Mouse (Mus musculus): ENCODE measurements at regions not wholly inside any gene's neighbourhood (a gene's known extent, or its start where the extent isn't known, plus 50 kb on each side); places are given as distances from the start of the nearest gene placed in this dataset.

DNA sequence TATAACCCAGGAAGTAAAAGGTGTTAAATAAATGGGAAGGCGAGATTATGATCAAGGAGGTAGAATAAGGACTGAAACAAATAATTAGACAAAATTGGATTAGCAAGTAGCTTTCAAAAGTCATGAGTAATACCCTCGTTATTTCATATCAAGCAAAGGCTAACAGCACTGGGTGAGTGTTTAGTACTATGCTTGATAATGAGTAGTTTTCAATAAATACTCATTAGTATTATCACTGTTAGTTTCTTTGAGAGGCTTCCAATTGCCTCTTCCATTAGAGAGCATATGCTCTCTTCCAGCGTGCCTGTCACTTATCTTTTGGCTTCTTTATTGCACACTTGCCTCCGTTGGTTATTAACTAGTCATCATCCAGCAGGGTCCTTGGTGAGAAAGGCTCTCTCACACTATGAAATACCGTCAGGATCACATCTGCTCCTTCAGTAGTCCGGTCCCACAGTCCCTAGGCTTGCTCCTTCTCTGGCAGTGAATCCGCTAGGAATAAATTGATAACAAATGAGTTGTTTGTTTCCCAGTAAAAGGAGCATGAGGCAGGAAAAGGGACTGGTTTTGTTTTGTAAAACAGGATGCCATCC is 132.3 kb upstream of the A1bg start:
- no peak overlapping the region for H3K27ac ChIP-seq (replicated peaks; ENCODE audit: low read depth, low read length)
- H3K4me1 ChIP-seq (ENCODE audit: control insufficient read depth, insufficient read depth, low read length) = no peaks in the 10 kb centered on the region
- no peak for TF ChIP-seq POLR2A (IDR thresholded peaks at IDR 0.05; ENCODE audit: borderline replicate concordance, extremely low read depth, insufficient read depth, insufficient read length)
- no peaks in the 10 kb centered on the region for H3K27me3 ChIP-seq (ENCODE audit: control insufficient read depth, insufficient read depth, low read length)
- H3K4me2 ChIP-seq (replicated peaks; ENCODE audit: low read depth, low read length, severe bottlenecking) = no peak overlapping the region
- H3K4me3 ChIP-seq (replicated peaks; ENCODE audit: low read length) = no peak overlapping the region
- DNase-seq (ENCODE audit: low spot score) (no peak), ATAC-seq (ENCODE audit: low FRiP score, low read depth) (no peak)
- no peaks in the 10 kb centered on the region for H3K36me3 ChIP-seq (ENCODE audit: control insufficient read depth, insufficient read depth, low read length)
- no peaks in the 10 kb centered on the region for H3K9me3 ChIP-seq (ENCODE audit: control insufficient read depth, low read length)
- no peak overlapping the region for H3K9ac ChIP-seq (ENCODE audit: low read depth, low read length, severe bottlenecking)
- WGBS = 55% methylated on average over 7 of the region's 7 CpGs

DNA sequence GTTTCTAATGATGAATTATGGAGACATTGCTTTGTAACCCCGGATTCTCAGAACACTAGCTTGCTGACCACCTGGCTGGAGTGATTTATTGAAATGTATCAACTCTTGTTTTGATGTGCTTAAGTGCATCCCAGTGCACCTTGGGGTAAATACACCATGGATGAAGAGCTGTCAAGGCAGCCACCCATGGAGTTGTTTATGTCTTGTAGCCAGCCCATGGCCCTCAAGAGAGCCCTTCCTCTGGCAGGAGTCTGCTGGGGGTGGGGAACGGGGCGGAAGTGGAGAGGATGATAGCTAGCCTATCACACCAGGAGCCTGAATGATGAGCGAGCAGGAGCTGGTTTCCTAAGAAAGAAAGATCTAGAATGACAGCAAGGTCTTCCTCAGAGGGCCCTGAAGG is 128.6 kb upstream of the A1bg start:
- Histone ChIP-seq H3K36me3 (ENCODE audit: control insufficient read depth, insufficient read depth, low read length) (no peaks in the 10 kb centered on the region), H3K4me2 (replicated peaks; ENCODE audit: low read depth, low read length, severe bottlenecking) (no peak overlapping the region), H3K4me1 (ENCODE audit: control insufficient read depth, insufficient read depth, low read length) (no peaks in the 10 kb centered on the region), H3K9me3 (ENCODE audit: control insufficient read depth, low read length) (no peaks in the 10 kb centered on the region), H3K4me3 (replicated peaks; ENCODE audit: low read length) (no peak overlapping the region), H3K9ac (ENCODE audit: low read depth, low read length, severe bottlenecking) (no peak overlapping the region), H3K27me3 (ENCODE audit: control insufficient read depth, insufficient read depth, low read length) (no peaks in the 10 kb centered on the region), H3K27ac (replicated peaks; ENCODE audit: low read depth, low read length) (no peak overlapping the region)
- 65% methylated on average over 4 of the region's 4 CpGs for WGBS
- TF ChIP-seq POLR2A (IDR thresholded peaks at IDR 0.05; ENCODE audit: borderline replicate concordance, extremely low read depth, insufficient read depth, insufficient read length) = no peak
- no peak for DNase-seq (ENCODE audit: low spot score)
- no peak for ATAC-seq (ENCODE audit: low FRiP score, low read depth)

DNA sequence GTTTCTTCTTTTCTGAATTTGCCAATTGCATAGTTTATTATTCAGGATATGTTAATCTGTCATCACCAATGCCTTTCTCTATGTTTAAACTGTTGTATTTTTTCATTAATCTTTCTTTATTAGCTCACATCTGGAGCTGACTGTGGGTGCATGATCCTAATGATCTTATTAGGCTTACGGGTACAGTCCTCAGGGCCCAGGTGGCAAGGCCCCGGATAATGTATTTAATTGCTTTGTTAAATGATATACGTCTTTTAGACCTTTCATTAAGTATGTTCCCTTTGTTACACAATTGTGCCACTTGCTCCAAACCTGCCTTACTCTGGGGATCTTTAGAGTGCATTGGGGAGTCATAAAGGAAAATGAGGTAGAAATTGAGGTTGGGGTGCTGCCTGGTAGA is 86.7 kb upstream of the A1bg start:
- DNase-seq (ENCODE audit: low spot score) = no peak
- H3K4me3 ChIP-seq (replicated peaks; ENCODE audit: low read length) = no peak overlapping the region
- H3K4me2 ChIP-seq (replicated peaks; ENCODE audit: low read depth, low read length, severe bottlenecking) = no peak overlapping the region
- H3K4me1 ChIP-seq (ENCODE audit: control insufficient read depth, insufficient read depth, low read length) = no peaks in the 10 kb centered on the region
- no peaks in the 10 kb centered on the region for H3K9me3 ChIP-seq (ENCODE audit: control insufficient read depth, low read length)
- no peak overlapping the region for H3K9ac ChIP-seq (ENCODE audit: low read depth, low read length, severe bottlenecking)
- no peaks in the 10 kb centered on the region for H3K27me3 ChIP-seq (ENCODE audit: control insufficient read depth, insufficient read depth, low read length)
- H3K27ac ChIP-seq (replicated peaks; ENCODE audit: low read depth, low read length) = no peak overlapping the region
- no peak for ATAC-seq (ENCODE audit: low FRiP score, low read depth)
- 16% methylated on average over 3 of the region's 3 CpGs for WGBS
- no peak for TF ChIP-seq POLR2A (IDR thresholded peaks at IDR 0.05; ENCODE audit: borderline replicate concordance, extremely low read depth, insufficient read depth, insufficient read length)
- no peaks in the 10 kb centered on the region for H3K36me3 ChIP-seq (ENCODE audit: control insufficient read depth, insufficient read depth, low read length)

DNA sequence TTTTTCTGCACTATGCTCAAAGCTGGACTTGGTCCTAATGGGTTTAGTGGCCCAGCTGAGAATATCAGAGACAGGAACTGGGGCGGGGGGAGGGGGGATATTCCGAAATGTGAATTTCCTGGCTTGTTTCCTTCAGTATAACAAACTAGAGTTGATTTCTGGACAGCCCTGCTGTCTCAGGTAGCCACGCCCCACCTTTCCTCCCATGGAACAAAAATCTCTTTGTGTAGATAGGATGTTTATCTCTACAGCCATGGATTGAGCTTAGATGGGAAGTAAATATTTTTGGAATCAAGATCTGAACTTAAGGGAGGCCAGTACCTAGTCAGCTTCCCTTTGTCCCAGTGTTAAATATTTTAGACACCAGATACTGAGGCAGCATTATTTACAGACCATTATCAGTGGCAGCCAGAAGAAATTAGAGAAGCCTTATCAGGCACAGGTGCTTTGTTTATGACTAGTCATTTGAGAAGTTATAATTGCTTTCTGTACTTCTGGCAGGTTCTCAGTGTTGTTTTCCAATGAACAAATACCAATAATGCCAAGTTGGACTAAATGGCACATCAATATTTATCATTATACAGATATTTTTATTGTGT is 84.7 kb upstream of the A1bg start:
- no peak overlapping the region for H3K27ac ChIP-seq (replicated peaks; ENCODE audit: low read depth, low read length)
- TF ChIP-seq POLR2A (IDR thresholded peaks at IDR 0.05; ENCODE audit: borderline replicate concordance, extremely low read depth, insufficient read depth, insufficient read length) = no peak
- no peaks in the 10 kb centered on the region for H3K27me3 ChIP-seq (ENCODE audit: control insufficient read depth, insufficient read depth, low read length)
- no peak overlapping the region for H3K4me2 ChIP-seq (replicated peaks; ENCODE audit: low read depth, low read length, severe bottlenecking)
- H3K4me3 ChIP-seq (replicated peaks; ENCODE audit: low read length) = no peak overlapping the region
- DNase-seq (ENCODE audit: low spot score) = no peak
- no peaks in the 10 kb centered on the region for H3K4me1 ChIP-seq (ENCODE audit: control insufficient read depth, insufficient read depth, low read length)
- no peaks in the 10 kb centered on the region for H3K36me3 ChIP-seq (ENCODE audit: control insufficient read depth, insufficient read depth, low read length)
- no peak overlapping the region for H3K9ac ChIP-seq (ENCODE audit: low read depth, low read length, severe bottlenecking)
- ATAC-seq (ENCODE audit: low FRiP score, low read depth) = no peak
- H3K9me3 ChIP-seq (ENCODE audit: control insufficient read depth, low read length) = no peaks in the 10 kb centered on the region
- 82% methylated on average over 3 of the region's 3 CpGs for WGBS

DNA sequence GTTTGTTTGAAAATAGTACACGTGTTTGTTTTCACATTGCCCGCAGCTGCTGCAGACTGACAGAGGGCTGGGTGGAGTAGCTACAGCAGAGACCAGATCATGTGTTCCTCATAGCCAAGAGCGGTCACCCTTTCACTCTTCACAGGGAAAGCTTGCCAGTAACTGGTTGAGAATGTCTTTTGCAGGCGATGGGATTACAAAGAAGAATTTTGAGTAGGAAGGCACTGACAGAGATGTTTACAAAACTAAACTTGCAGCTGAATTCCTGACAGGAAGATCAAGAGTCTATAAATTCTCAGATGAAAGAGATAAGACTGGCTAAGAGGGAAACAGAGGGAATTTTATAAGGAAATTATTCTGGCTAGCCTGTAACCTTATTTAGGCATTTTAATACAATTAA is 83.8 kb upstream of the A1bg start:
- H3K27me3 ChIP-seq (ENCODE audit: control insufficient read depth, insufficient read depth, low read length) = no peaks in the 10 kb centered on the region
- no peaks in the 10 kb centered on the region for H3K4me1 ChIP-seq (ENCODE audit: control insufficient read depth, insufficient read depth, low read length)
- WGBS = 69% methylated on average over 4 of the region's 4 CpGs
- no peak overlapping the region for H3K4me2 ChIP-seq (replicated peaks; ENCODE audit: low read depth, low read length, severe bottlenecking)
- ATAC-seq (ENCODE audit: low FRiP score, low read depth) (no peak), DNase-seq (ENCODE audit: low spot score) (no peak)
- no peaks in the 10 kb centered on the region for H3K9me3 ChIP-seq (ENCODE audit: control insufficient read depth, low read length)
- no peak overlapping the region for H3K4me3 ChIP-seq (replicated peaks; ENCODE audit: low read length)
- H3K9ac ChIP-seq (ENCODE audit: low read depth, low read length, severe bottlenecking) = no peak overlapping the region
- no peak overlapping the region for H3K27ac ChIP-seq (replicated peaks; ENCODE audit: low read depth, low read length)
- no peaks in the 10 kb centered on the region for H3K36me3 ChIP-seq (ENCODE audit: control insufficient read depth, insufficient read depth, low read length)
- no peak for TF ChIP-seq POLR2A (IDR thresholded peaks at IDR 0.05; ENCODE audit: borderline replicate concordance, extremely low read depth, insufficient read depth, insufficient read length)
